Comparison of ENCODE assay signal across 9 mouse cellular contexts in genomic region chr10:127134394-127135035, GRCm38 (mm10). TPM values are rescaled to one million over a fixed set of nuclear protein-coding genes. Genes with fewer than 3 reads are reported as not detected.
A peak's percentile ranks its signal among the peaks of the same experiment; 100 is the strongest.
DNase-seq lines count a peak whose midpoint lies in the region; ATAC-seq and TF ChIP-seq lines count a peak whose summit lies in the region.
"Not testable (repeated sequence)": the region's sequence is repeated elsewhere in the genome, so short reads cannot be mapped to it uniquely, and the experiment has no call there.
"Had no signal": no experiment of that assay in that cellular context is flagged by ENCODE, and none has a peak within 500 bp of the region (broad histone marks: within the 10 kb centered on the region; RNA-seq: fewer than 3 reads in every experiment).

No protein-coding gene starts in this region.

- H3K27me3 ChIP-seq in cerebellum, adult 2 months (ENCODE audit: control insufficient read depth, insufficient read depth, low read length); heart, postnatal 0 days (ENCODE audit: control insufficient read depth, insufficient read depth, low read length); liver, postnatal 0 days (ENCODE audit: insufficient read depth, low read length): not testable (repeated sequence)

- TF ChIP-seq POLR2A in cerebellum, adult 2 months (IDR thresholded peaks at IDR 0.05; ENCODE audit: borderline replicate concordance, insufficient read depth, low read length), result not testable (repeated sequence)

- H3K4me3 ChIP-seq in cerebellum, adult 2 months (replicated peaks; ENCODE audit: insufficient read depth, low read depth, low read length); heart, postnatal 0 days (ENCODE audit: low read depth, low read length); liver, postnatal 0 days (ENCODE audit: low read depth, low read length): not testable (repeated sequence)

- not testable (repeated sequence) for ATAC-seq in heart, postnatal 0 days (ENCODE audit: insufficient read depth, low read depth); liver, postnatal 0 days

- TF ChIP-seq CTCF in cerebellum, adult 2 months (IDR thresholded peaks at IDR 0.05; ENCODE audit: borderline replicate concordance, insufficient read depth, low read depth, low read length), result peak; percentile 40; the same call in 1 of the 2 replicates
- TF ChIP-seq CTCF in heart, postnatal 0 days (IDR thresholded peaks at IDR 0.05; ENCODE audit: low read depth), result peak; percentile 37
- TF ChIP-seq CTCF in liver, postnatal 0 days (IDR thresholded peaks at IDR 0.05; ENCODE audit: low read depth), result peak; percentile 64

- H3K36me3 ChIP-seq in heart, postnatal 0 days (replicated peaks; ENCODE audit: control insufficient read depth, insufficient read depth, low read length); liver, postnatal 0 days (replicated peaks; ENCODE audit: insufficient read depth, low read length): not testable (repeated sequence)

- H3K9me3 ChIP-seq in heart, postnatal 0 days (replicated peaks; ENCODE audit: control insufficient read depth, low read length); liver, postnatal 0 days (ENCODE audit: low read length): not testable (repeated sequence)

- WGBS in cerebellum, adult 2 months, result 89% methylated on average over 3 of the region's 3 CpGs
- WGBS in heart, postnatal 0 days, result 81% methylated on average over 3 of the region's 3 CpGs
- WGBS in liver, postnatal 0 days (ENCODE audit: insufficient replicate concordance), result 78% methylated on average over 3 of the region's 3 CpGs

- peak; percentile 31 to 37 for DNase-seq in B cell, adult 2 months
- DNase-seq in NIH3T3 (ENCODE audit: low read depth), result peak; percentile 65
- DNase-seq in cerebellum, adult 2 months; heart, postnatal 0 days (ENCODE audit: low spot score); liver, postnatal 0 days: not testable (repeated sequence)
- DNase-seq in kidney, postnatal 14 days, result peak; percentile 40
- DNase-seq in retina, embryonic 14.5 days (ENCODE audit: low spot score), result peak; percentile 11
- peak; percentile 39 for DNase-seq in thymus, postnatal 4 days

- H3K27ac ChIP-seq in cerebellum, adult 2 months (ENCODE audit: insufficient read depth, low read length); heart, postnatal 0 days (ENCODE audit: low read depth): not testable (repeated sequence)
- peak overlapping the region; percentile 75; the same call in 1 of the 2 replicates for H3K27ac ChIP-seq in liver, postnatal 0 days (ENCODE audit: low read depth)

- not testable (repeated sequence) for H3K4me1 ChIP-seq in cerebellum, adult 2 months (ENCODE audit: control insufficient read depth, insufficient read depth, low read length); heart, postnatal 0 days (ENCODE audit: control insufficient read depth, insufficient read depth)
- H3K4me1 ChIP-seq in liver, postnatal 0 days (ENCODE audit: insufficient read depth), result peaks cover 32% of the 10 kb centered on the region

- TF ChIP-seq EP300 in heart, postnatal 0 days (IDR thresholded peaks at IDR 0.05; ENCODE audit: low read depth); liver, postnatal 0 days (IDR thresholded peaks at IDR 0.05; ENCODE audit: low read depth): not testable (repeated sequence)

- not testable (repeated sequence) for H3K9ac ChIP-seq in heart, postnatal 0 days (replicated peaks; ENCODE audit: low read depth, low read length); liver, postnatal 0 days (replicated peaks)

- H3K4me2 ChIP-seq in heart, postnatal 0 days (ENCODE audit: low read depth, low read length); liver, postnatal 0 days (ENCODE audit: low read depth, low read length): not testable (repeated sequence)

RNA-seq across cellular contexts. Expression of gene Os9, which starts 13.6 kb away (rescaled TPM):
- polyA plus RNA-seq in cerebellum, adult 2 months (2012; rRNA removed), result 98.9 and 100 TPM in 2 replicates
- 39.8 and 45.2 TPM in 2 replicates for total RNA-seq in heart, postnatal 0 days (2014; rRNA removed; ENCODE audit: low replicate concordance)
- polyA plus RNA-seq in heart, postnatal 0 days (2015; fragmentation: Nextera tagmentation; extraction: Ambion mirVana), result 36.0 and 40.0 TPM in 2 replicates
- polyA plus RNA-seq in liver, postnatal 0 days (2015; fragmentation: Nextera tagmentation; extraction: Ambion mirVana), result 78.8 and 81.4 TPM in 2 replicates

RNA-seq across cellular contexts. Expression of gene B4galnt1, which starts 30.5 kb away (rescaled TPM):
- polyA plus RNA-seq in cerebellum, adult 2 months (2012; rRNA removed), result 81.9 and 83.6 TPM in 2 replicates
- total RNA-seq in heart, postnatal 0 days (2014; rRNA removed; ENCODE audit: low replicate concordance), result 2.3 and 7.7 TPM in 2 replicates
- polyA plus RNA-seq in heart, postnatal 0 days (2015; fragmentation: Nextera tagmentation; extraction: Ambion mirVana), result 0.72 and 0.82 TPM in 2 replicates
- polyA plus RNA-seq in liver, postnatal 0 days (2015; fragmentation: Nextera tagmentation; extraction: Ambion mirVana), result 27.2 and 32.2 TPM in 2 replicates

RNA-seq across cellular contexts. Expression of gene Slc26a10, which starts 45.9 kb away (rescaled TPM):
- 3.1 and 3.3 TPM in 2 replicates for polyA plus RNA-seq in cerebellum, adult 2 months (2012; rRNA removed)
- 51.0 and 61.2 TPM in 2 replicates for total RNA-seq in heart, postnatal 0 days (2014; rRNA removed; ENCODE audit: low replicate concordance)
- polyA plus RNA-seq in heart, postnatal 0 days (2015; fragmentation: Nextera tagmentation; extraction: Ambion mirVana), result 22.8 and 23.3 TPM in 2 replicates
- polyA plus RNA-seq in liver, postnatal 0 days (2015; fragmentation: Nextera tagmentation; extraction: Ambion mirVana), result 2.0 TPM in 2 replicates

RNA-seq across cellular contexts. Expression of gene Arhgef25, which starts 55.4 kb away (rescaled TPM):
- polyA plus RNA-seq in cerebellum, adult 2 months (2012; rRNA removed), result 105 and 117 TPM in 2 replicates
- 20.8 and 44.2 TPM in 2 replicates for total RNA-seq in heart, postnatal 0 days (2014; rRNA removed; ENCODE audit: low replicate concordance)
- polyA plus RNA-seq in heart, postnatal 0 days (2015; fragmentation: Nextera tagmentation; extraction: Ambion mirVana), result 10.0 and 13.8 TPM in 2 replicates
- 1.9 and 2.6 TPM in 2 replicates for polyA plus RNA-seq in liver, postnatal 0 days (2015; fragmentation: Nextera tagmentation; extraction: Ambion mirVana)

RNA-seq across cellular contexts. Expression of gene Agap2, which starts 59.4 kb away (rescaled TPM):
- polyA plus RNA-seq in cerebellum, adult 2 months (2012; rRNA removed), result 99.5 and 109 TPM in 2 replicates
- total RNA-seq in heart, postnatal 0 days (2014; rRNA removed; ENCODE audit: low replicate concordance), result 1.4 and 1.7 TPM in 2 replicates
- polyA plus RNA-seq in heart, postnatal 0 days (2015; fragmentation: Nextera tagmentation; extraction: Ambion mirVana), result 0.15 and 0.29 TPM in 2 replicates
- 0.33 and 0.88 TPM in 2 replicates for polyA plus RNA-seq in liver, postnatal 0 days (2015; fragmentation: Nextera tagmentation; extraction: Ambion mirVana)
- polyA plus RNA-seq: heart, embryonic 13.5 days had no signal

Comparison
In these comparisons a context has a peak if more than half of its experiments do, and no peak if none do; other contexts are left out.
1. RNA of gene B4galnt1, which starts 30.5 kb away (polyA plus RNA-seq): 81.9 to 83.6 TPM in cerebellum, adult 2 months and 27.2 to 32.2 TPM in liver, postnatal 0 days; 0.72 to 0.82 TPM in heart, postnatal 0 days; every median in the first group is over 10 times any median in the second.
2. Peak in every context shown above with its lines, with median percentiles within 50 percentile points of each other: CTCF ChIP-seq.